Mouse (Mus musculus) NIH3T3 (cell line): Measurements from ENCODE around the gene Efcab6.

Source experiments
- DNase-seq: peaks from one replicate; pipeline ENCODE4 v3.0.0-alpha.2; 2012; ENCODE audit warnings: low read depth

The Efcab6 gene

GRCm38 (mm10) chr15:83879845-83880244, 185.3 kb downstream of the Efcab6 start:
- peak; percentile 69 for DNase-seq

DNA sequence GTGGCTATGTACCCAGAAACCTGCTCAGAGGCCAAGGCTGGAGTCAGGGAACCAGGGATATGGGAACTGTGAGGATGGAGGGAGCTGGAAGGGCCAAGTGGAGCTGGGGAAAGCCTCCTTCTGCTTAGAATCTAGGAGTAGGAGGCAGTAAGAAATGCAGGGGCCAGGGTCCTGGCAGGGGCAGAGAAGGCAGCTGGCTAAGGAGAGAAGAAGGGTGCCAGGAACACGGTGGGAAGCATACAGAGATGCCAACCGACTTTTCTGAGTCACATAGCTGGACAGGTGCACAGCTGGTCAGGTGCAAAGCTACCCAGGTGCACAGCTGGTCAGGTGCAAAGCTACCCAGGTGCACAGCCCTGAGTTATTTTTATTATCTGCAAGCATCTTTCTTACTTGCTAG, 187.3 kb downstream of the Efcab6 start:
- DNase-seq, result no peak

- no peak for DNase-seq
Observed at GRCm38 (mm10) chr15:83877155-83877866, 187.9 kb downstream of the Efcab6 start.

- no peak for DNase-seq
Observed at GRCm38 (mm10) chr15:83870936-83871335, 194.2 kb downstream of the Efcab6 start.

GRCm38 (mm10) chr15:83865626-83866025, 199.6 kb downstream of the Efcab6 start:
- no peak for DNase-seq

DNA sequence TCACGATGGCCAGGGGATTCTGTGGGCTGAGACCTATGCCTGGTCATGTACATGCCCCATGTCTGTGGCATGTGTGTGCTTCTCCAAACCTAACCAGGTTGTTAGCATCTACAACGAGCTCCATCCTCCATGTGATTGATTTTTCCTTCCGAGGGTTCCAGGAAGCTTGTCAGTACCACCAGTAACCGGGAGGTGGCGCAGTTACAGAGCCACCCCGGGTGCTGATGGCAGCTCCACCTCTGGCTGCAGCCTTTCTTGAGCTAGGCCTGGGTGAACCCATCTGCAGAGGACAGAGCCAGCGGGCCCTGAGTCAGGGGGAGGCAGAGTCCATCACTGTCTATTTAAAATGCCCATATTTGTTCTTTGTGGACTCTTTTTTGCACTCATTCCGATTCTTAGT, 208.1 kb downstream of the Efcab6 start:
- DNase-seq, result peak; percentile 68

DNA sequence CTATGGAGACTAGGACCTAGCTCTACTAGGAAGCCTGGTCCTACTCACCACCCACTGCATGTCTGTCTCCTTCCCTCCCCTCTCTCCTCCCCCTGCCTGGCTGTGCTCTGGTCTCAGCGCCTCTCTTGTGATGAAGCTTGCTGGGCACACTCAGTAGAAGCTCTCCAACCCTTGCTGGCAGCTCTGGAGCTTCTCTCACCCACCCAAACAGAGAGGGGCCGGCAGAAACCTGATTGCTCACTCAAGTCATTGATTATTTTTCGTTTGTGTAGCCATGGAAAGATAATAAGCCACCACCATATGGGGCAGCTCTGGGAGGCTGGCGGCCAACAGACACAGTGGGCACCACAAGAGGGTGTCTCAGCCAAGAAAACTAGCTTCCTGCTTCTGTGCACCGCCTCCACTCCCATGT, 211.8 kb downstream of the Efcab6 start:
- no peak for DNase-seq

GRCm38 (mm10) chr15:83848193-83848592, 217.0 kb downstream of the Efcab6 start:
- DNase-seq, result no peak

DNA sequence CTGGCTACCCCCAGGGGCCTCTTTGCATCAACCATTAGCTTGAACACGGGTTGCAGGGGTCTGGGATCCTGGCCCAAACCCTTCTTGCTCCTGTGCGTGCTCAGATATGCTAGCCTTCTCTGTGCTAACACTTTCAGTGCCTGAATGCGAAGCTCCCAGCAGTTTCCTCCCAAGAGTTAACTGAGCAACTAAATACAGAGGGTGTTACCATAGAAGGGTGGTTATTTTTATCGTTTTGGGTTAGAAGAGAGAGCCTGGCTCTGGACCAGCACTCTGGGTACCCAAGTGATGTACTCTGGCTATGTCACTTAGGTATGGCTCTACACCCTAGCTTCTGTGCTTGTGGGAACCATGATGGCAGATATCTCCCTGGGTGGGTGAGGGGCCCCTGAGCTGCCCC, 217.7 kb downstream of the Efcab6 start:
- no peak for DNase-seq

DNA sequence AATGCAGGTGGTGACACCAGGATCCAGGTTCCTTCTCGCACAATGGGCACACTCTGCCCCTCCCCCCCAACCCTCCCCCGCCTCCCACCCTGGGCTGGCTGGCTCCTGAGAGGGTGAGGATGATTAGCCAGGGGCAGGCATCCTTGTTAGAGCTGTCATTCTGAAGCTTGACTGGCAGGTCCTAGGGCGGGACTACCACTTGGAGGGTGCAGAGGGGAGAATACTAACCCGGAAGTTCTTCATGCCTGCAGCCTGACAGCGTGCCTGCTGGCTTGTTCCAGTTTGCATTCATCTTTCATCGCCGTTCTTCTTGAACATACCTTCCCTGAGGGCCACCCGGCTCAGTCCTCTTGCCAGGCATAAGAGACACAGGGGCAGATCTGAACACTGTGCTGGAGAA, 218.6 kb downstream of the Efcab6 start:
- DNase-seq, result no peak

- no peak for DNase-seq
Observed at GRCm38 (mm10) chr15:83845734-83846133, 219.4 kb downstream of the Efcab6 start.

GRCm38 (mm10) chr15:83842915-83843789, 222.0 kb downstream of the Efcab6 start:
- no peak for DNase-seq

GRCm38 (mm10) chr15:83842419-83842818, 222.8 kb downstream of the Efcab6 start:
- no peak for DNase-seq

GRCm38 (mm10) chr15:83840950-83841719, 224.0 kb downstream of the Efcab6 start:
- no peak for DNase-seq

- DNase-seq, result no peak
Observed at GRCm38 (mm10) chr15:83832265-83832664, 232.9 kb downstream of the Efcab6 start.

DNA sequence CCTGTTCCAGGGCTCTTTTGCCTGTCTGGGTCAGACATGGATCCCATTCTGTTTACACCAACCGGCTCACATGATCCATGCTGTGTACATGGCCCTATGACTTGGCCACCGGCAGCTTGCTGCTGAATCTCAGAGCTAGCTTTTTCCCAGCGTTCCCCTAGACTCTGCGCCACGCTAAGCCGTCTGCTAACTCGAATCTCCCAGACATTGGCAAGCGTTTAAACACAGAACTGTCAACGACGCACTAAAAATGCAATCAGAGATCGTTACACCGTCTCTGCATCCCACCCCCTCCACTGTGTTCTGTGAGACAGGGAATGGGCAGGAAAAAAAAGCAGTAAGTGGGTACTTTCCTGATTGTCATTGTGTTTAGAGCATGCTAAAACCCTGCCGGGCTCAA, 236.0 kb downstream of the Efcab6 start:
- DNase-seq, result no peak

DNA sequence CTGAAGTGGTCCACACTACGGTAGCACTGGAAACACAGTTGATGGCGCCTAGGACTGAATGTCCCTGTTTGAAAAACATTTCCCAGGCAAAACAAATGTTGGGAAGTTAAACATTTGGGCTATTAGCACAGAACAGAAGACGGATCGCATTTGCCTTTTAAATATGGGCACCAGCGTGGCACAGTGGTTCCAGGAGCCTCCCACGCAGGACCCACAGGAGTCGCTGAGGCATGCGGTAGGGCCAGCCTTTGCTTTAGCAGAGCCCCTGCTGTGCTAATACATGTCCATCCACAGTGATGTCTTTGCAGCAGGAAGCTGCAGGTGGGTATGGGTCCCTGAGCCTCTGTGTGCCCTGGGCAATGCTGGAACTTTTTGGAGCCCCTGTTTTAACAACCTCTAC, 237.2 kb downstream of the Efcab6 start:
- DNase-seq, result no peak
